Mouse (Mus musculus) stomach, embryonic 14.5 days (tissue): Measurements from ENCODE around the gene Prdm12. TPM values are rescaled to one million over a fixed set of nuclear protein-coding genes. Genes with fewer than 3 reads are reported as not detected.

ENCODE experiments used
- ATAC-seq: fragments of 200-750 bp; cut with Nextera tagmentation; 2 replicates; pipeline ENCODE4 v1.8.0; 2017; ENCODE audit warnings: low read depth, moderate TSS enrichment; ENCODE audit not compliant: insufficient number of reproducible peaks, insufficient read depth, low FRiP score
- H3K27ac ChIP-seq: fragments of 300-500 bp; sonication (generic); 2 replicates; pipeline ENCODE4 v1.5.1; 2014; ENCODE audit warnings: mild to moderate bottlenecking, low read length, moderate library complexity, mixed read lengths
- H3K27me3 ChIP-seq: fragments of 300-500 bp; sonication (generic); 2 replicates; pipeline ENCODE4 v1.6.1; 2014; ENCODE audit warnings: low read length, control low read depth, mixed read lengths; ENCODE audit not compliant: control insufficient read depth, insufficient read depth
- H3K36me3 ChIP-seq: fragments of 300-500 bp; sonication (generic); 2 replicates; pipeline ENCODE4 v1.6.1; 2014; ENCODE audit warnings: mild to moderate bottlenecking, control low read depth, low read length, moderate library complexity, mixed read lengths; ENCODE audit not compliant: control insufficient read depth, insufficient read depth
- H3K4me1 ChIP-seq: fragments of 300-500 bp; sonication (generic); 2 replicates; pipeline ENCODE4 v1.6.1; 2014; ENCODE audit warnings: low read length, control low read depth, mixed read lengths; ENCODE audit not compliant: control insufficient read depth, insufficient read depth
- H3K4me2 ChIP-seq: fragments of 300-500 bp; sonication (generic); replicated peaks from 2 replicates; pipeline ENCODE4 v1.6.1; 2014; ENCODE audit warnings: low read depth, low read length, control low read depth
- H3K4me3 ChIP-seq: fragments of 300-500 bp; sonication (generic); 2 replicates; pipeline ENCODE4 v1.5.1; 2014; ENCODE audit warnings: low read depth, low read length, control low read depth
- H3K9ac ChIP-seq: fragments of 300-500 bp; sonication (generic); replicated peaks from 2 replicates; pipeline ENCODE4 v1.6.1; 2014; ENCODE audit warnings: low read depth, mild to moderate bottlenecking, control low read depth, low read length, moderate library complexity, mixed read lengths
- H3K9me3 ChIP-seq: fragments of 300-500 bp; sonication (generic); 2 replicates; pipeline ENCODE4 v1.6.1; 2016; ENCODE audit warnings: low read depth, low read length, control low read depth; ENCODE audit not compliant: control insufficient read depth
- WGBS: fragments of 180-500 bp; shearing (Covaris S2); extraction: QIAGEN DNeasy Blood & Tissue Kit; methylation state at CpG from one replicate; pipeline ENCODE4 v1.1.7; 2014; 5-methylcytosine and 5-hydroxymethylcytosine counted together
- polyA plus RNA-seq: library from polyadenylated mRNA; unstranded; fragments of >200 nt; fragmentation: Nextera tagmentation; extraction: Ambion mirVana; gene quantifications from 2 replicates; pipeline ENCODE4 v1.2.1, GENCODE M21; 2014

The Prdm12 gene
- polyA plus RNA-seq, 1 experiment from 2014 or later, result not detected

- H3K4me3 ChIP-seq, result no peak overlapping the region
- no peak for ATAC-seq
- 78% methylated on average over 14 of the region's 14 CpGs for WGBS
- H3K36me3 ChIP-seq, result peaks cover 35% of the 10 kb centered on the region
- H3K27me3 ChIP-seq, result no peaks in the 10 kb centered on the region
- no peaks in the 10 kb centered on the region for H3K9me3 ChIP-seq
- no peak overlapping the region for H3K9ac ChIP-seq
- no peaks in the 10 kb centered on the region for H3K4me1 ChIP-seq
- no peak overlapping the region for H3K4me2 ChIP-seq
- no peak overlapping the region for H3K27ac ChIP-seq
Measured at GRCm38 (mm10) chr2:31618484-31619161, 21.2 kb upstream of the Prdm12 start.

- WGBS, result 94% methylated on average over 6 of the region's 6 CpGs
- no peaks in the 10 kb centered on the region for H3K4me1 ChIP-seq
- no peak for ATAC-seq
- no peaks in the 10 kb centered on the region for H3K27me3 ChIP-seq
- no peaks in the 10 kb centered on the region for H3K9me3 ChIP-seq
- H3K4me3 ChIP-seq, result no peak overlapping the region
- no peak overlapping the region for H3K9ac ChIP-seq
- no peak overlapping the region for H3K27ac ChIP-seq
- peaks cover 30% of the 10 kb centered on the region for H3K36me3 ChIP-seq
- no peak overlapping the region for H3K4me2 ChIP-seq
Measured at GRCm38 (mm10) chr2:31619208-31619607, 20.6 kb upstream of the Prdm12 start.

DNA sequence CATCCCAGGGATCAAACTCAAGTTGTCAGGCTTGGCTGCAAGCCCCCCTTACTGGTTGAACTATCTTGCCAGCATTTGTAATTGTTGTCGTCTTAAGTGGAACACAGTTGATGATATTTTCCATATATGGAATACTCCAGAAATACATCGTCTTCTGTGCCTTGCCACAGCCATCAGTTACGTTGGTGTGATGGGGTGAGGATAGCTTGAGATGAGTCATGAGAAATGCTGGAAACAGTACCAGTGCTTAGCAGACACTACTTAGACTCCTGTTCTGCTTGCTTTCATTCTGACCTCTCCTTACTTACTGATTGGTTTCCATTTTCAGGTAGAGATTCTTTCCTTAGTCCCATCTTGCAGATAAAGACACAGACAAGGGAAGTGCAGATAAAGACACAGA, 6.3 kb upstream of the Prdm12 start:
- Histone ChIP-seq H3K9ac (no peak overlapping the region), H3K27ac (no peak overlapping the region), H3K36me3 (no peaks in the 10 kb centered on the region), H3K4me1 (peaks cover 6% of the 10 kb centered on the region), H3K27me3 (peaks cover 58% of the 10 kb centered on the region), H3K4me2 (no peak overlapping the region), H3K4me3 (no peak overlapping the region), H3K9me3 (no peaks in the 10 kb centered on the region)
- ATAC-seq, result no peak
- WGBS, result 48% methylated on average over 3 of the region's 3 CpGs

- no peak for ATAC-seq
- Histone ChIP-seq H3K36me3 (no peaks in the 10 kb centered on the region), H3K9me3 (no peaks in the 10 kb centered on the region), H3K4me3 (peak overlapping the region; percentile 18), H3K27ac (no peak overlapping the region), H3K27me3 (peaks cover 72% of the 10 kb centered on the region), H3K4me1 (peaks cover 6% of the 10 kb centered on the region), H3K4me2 (peak overlapping the region; percentile 19; the same call in 1 of the 2 replicates), H3K9ac (no peak overlapping the region)
- WGBS, result under 1% methylated on average over 45 of the region's 52 CpGs
Measured at GRCm38 (mm10) chr2:31635281-31636137, 4.3 kb upstream of the Prdm12 start.

GRCm38 (mm10) chr2:31636138-31636741, 3.6 kb upstream of the Prdm12 start:
- H3K9me3 ChIP-seq, result no peaks in the 10 kb centered on the region
- H3K27ac ChIP-seq, result no peak overlapping the region
- peaks cover 6% of the 10 kb centered on the region for H3K4me1 ChIP-seq
- no peaks in the 10 kb centered on the region for H3K36me3 ChIP-seq
- H3K4me2 ChIP-seq, result peak overlapping the region; percentile 19
- peak overlapping the region; percentile 18 for H3K4me3 ChIP-seq
- WGBS, result 2% methylated on average over 48 of the region's 48 CpGs
- no peak overlapping the region for H3K9ac ChIP-seq
- ATAC-seq, result no peak
- peaks cover 78% of the 10 kb centered on the region for H3K27me3 ChIP-seq

DNA sequence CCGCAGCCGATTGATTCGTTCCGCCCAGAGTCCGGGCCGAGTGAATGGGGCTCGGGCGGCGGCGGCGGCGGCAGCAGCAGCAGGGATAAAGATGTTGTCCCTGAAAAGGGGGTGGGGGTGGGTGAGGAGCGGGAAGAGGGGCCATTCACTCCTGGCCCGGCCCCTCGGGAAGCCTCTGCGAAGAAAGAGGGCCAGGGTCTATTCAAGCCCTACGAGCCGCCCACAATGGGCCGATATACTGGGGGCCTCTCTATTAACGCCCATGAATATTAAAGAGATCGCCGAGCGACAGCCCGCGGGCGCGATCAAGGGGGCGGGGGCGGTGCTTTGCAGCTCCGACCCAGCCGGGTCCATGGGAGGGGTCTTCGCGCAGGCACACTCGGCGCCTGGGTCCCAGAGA, 3.1 kb upstream of the Prdm12 start:
- peaks cover 6% of the 10 kb centered on the region for H3K4me1 ChIP-seq
- WGBS, result under 1% methylated on average over 35 of the region's 35 CpGs
- 0 out of 2 replicates have a peak overlapping the region, but pooled peaks have one; percentile 5 for H3K4me2 ChIP-seq

GRCm38 (mm10) chr2:31637311-31637710, 2.5 kb upstream of the Prdm12 start:
- Histone ChIP-seq H3K4me3 (0 out of 2 replicates have a peak overlapping the region, but pooled peaks have one; percentile 18), H3K27me3 (peaks cover 88% of the 10 kb centered on the region), H3K4me1 (peaks cover 6% of the 10 kb centered on the region), H3K36me3 (no peaks in the 10 kb centered on the region), H3K9ac (no peak overlapping the region), H3K9me3 (no peaks in the 10 kb centered on the region), H3K27ac (no peak overlapping the region), H3K4me2 (no peak overlapping the region)
- no peak for ATAC-seq
- WGBS, result 3% methylated on average over 12 of the region's 12 CpGs

More for the DNA sequence above, 3.1 kb upstream of the Prdm12 start:
- H3K27me3 ChIP-seq, result peaks cover 82% of the 10 kb centered on the region
- no peak overlapping the region for H3K9ac ChIP-seq
- no peaks in the 10 kb centered on the region for H3K9me3 ChIP-seq
- H3K36me3 ChIP-seq, result no peaks in the 10 kb centered on the region
- ATAC-seq, result no peak
- H3K27ac ChIP-seq, result no peak overlapping the region
- peak overlapping the region; percentile 18; the same call in 1 of the 2 replicates for H3K4me3 ChIP-seq

DNA sequence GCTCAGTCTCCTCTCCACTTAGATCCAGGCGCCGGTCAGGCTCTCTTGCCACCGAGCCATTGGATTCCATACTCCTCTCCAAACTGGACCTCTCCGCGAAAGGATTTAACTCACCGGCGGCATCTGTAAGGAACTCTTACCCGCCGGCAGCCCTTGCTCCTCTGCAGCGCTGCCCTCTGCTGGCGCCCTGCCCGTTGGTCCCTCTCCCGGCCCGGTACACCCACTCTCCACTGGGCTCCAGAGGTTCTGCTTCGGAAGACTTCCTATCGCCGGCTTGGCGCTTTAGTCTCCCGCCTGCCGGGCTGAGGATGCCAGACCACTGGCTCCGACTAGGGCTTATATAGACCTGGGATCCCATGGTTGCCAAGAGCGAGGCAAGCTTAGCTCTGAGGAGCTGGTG, 2.0 kb upstream of the Prdm12 start:
- H3K9ac ChIP-seq, result no peak overlapping the region
- no peak overlapping the region for H3K4me2 ChIP-seq
- ATAC-seq, result no peak
- no peak overlapping the region for H3K4me3 ChIP-seq
- peaks cover 88% of the 10 kb centered on the region for H3K27me3 ChIP-seq
- under 1% methylated on average over 22 of the region's 22 CpGs for WGBS
- H3K36me3 ChIP-seq, result no peaks in the 10 kb centered on the region
- H3K4me1 ChIP-seq, result peaks cover 6% of the 10 kb centered on the region
- H3K27ac ChIP-seq, result no peak overlapping the region
- no peaks in the 10 kb centered on the region for H3K9me3 ChIP-seq
